Mouse (Mus musculus) stomach, embryonic 16.5 days (tissue): ENCODE measurements at regions not wholly inside any gene's neighbourhood (a gene's known extent, or its start where the extent isn't known, plus 50 kb on each side); places are given as distances from the start of the nearest gene placed in this dataset.
"Not testable (repeated sequence)": the region's sequence is repeated elsewhere in the genome, so short reads cannot be mapped to it uniquely, and the experiment has no call there.

ENCODE experiments used
- ATAC-seq: fragments of 200-750 bp; cut with Nextera tagmentation; 2 replicates; pipeline ENCODE4 v1.8.0; 2017; ENCODE audit warnings: moderate number of reproducible peaks, moderate TSS enrichment; ENCODE audit not compliant: insufficient read depth, low FRiP score
- H3K27ac ChIP-seq: fragments of 300-500 bp; sonication (generic); 2 replicates; pipeline ENCODE4 v1.5.1; 2014; ENCODE audit warnings: low read length
- H3K27me3 ChIP-seq: fragments of 300-500 bp; sonication (generic); 2 replicates; pipeline ENCODE4 v1.6.1; 2014; ENCODE audit warnings: low read length, control low read depth, mixed read lengths; ENCODE audit not compliant: control insufficient read depth, insufficient read depth
- H3K36me3 ChIP-seq: fragments of 300-500 bp; sonication (generic); 2 replicates; pipeline ENCODE4 v1.6.1; 2014; ENCODE audit warnings: low read length; ENCODE audit not compliant: control insufficient read depth, insufficient read depth
- H3K4me1 ChIP-seq: fragments of 300-500 bp; sonication (generic); 2 replicates; pipeline ENCODE4 v1.6.1; 2014; ENCODE audit warnings: low read length, control low read depth, mixed read lengths; ENCODE audit not compliant: control insufficient read depth, insufficient read depth
- H3K4me2 ChIP-seq: fragments of 300-500 bp; sonication (generic); 2 replicates; pipeline ENCODE4 v1.6.1; 2014; ENCODE audit warnings: low read depth, low read length, mixed read lengths
- H3K4me3 ChIP-seq: fragments of 300-500 bp; sonication (generic); replicated peaks from 2 replicates; pipeline ENCODE4 v1.5.1; 2014; ENCODE audit warnings: mild to moderate bottlenecking, low read length
- H3K9ac ChIP-seq: fragments of 300-500 bp; sonication (generic); 2 replicates; pipeline ENCODE4 v1.6.1; 2014; ENCODE audit warnings: low read length
- H3K9me3 ChIP-seq: fragments of 300-500 bp; sonication (generic); replicated peaks from 2 replicates; pipeline ENCODE4 v1.6.1; 2016; ENCODE audit warnings: low read length, control low read depth; ENCODE audit not compliant: control insufficient read depth
- WGBS: fragments of 180-500 bp; shearing (Covaris S2); extraction: QIAGEN DNeasy Blood & Tissue Kit; methylation state at CpG from one replicate; pipeline ENCODE4 v1.1.7; 2014; 5-methylcytosine and 5-hydroxymethylcytosine counted together

DNA sequence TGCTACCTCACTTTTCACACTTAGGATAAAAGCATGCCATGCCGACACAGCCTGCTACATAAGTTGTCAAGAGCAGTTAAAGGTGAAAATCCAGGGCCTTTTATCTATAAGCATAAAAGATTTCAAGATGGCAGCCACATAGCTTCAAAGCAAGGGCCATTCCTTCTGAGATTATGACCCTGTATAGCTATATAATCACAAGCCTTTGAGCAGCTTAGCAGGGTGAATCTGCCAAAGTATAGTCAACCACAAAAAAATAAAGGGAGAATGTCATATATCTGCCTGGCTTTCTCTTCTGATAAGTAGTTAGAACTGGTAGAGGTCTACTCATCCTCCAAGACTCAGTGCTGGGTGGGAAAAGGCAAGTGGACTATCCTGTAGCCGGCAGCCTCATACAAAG lies 440.4 kb upstream of the Sphkap start:
- ATAC-seq: no peak
- 86% methylated on average over 2 of the region's 2 CpGs for WGBS

DNA sequence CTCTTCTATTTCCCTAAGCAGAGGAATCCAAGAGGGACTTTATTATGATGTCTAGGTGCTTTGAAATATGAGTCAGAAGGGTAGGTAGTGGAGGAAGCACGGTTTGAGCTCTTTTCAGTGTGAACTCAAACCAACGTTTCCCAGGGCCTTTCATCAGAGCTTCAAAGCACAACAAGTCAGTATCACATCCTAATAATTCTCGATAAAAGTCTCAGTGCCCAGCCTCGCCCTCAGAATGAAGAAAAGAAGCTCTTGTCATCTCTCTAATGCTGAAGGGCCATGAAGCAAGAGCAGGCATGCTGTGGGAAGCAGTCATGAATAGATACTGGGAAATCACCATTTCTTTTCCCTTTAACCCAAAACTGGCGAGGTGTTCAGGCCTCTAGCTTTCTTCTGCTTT lies 440.0 kb upstream of the Sphkap start:
- no peaks in the 10 kb centered on the region for H3K9me3 ChIP-seq
- H3K4me3 ChIP-seq: no peak overlapping the region
- no peak overlapping the region for H3K27ac ChIP-seq
- H3K36me3 ChIP-seq: no peaks in the 10 kb centered on the region
- H3K9ac ChIP-seq: no peak overlapping the region
- no peak overlapping the region for H3K4me2 ChIP-seq
- H3K27me3 ChIP-seq: no peaks in the 10 kb centered on the region
- ATAC-seq: no peak
- 65% methylated on average over 5 of the region's 5 CpGs for WGBS
- H3K4me1 ChIP-seq: no peaks in the 10 kb centered on the region

More for the DNA sequence above, 440.4 kb upstream of the Sphkap start:
- Histone ChIP-seq H3K9me3 (no peaks in the 10 kb centered on the region), H3K9ac (no peak overlapping the region), H3K27ac (no peak overlapping the region), H3K4me3 (no peak overlapping the region), H3K27me3 (no peaks in the 10 kb centered on the region), H3K36me3 (no peaks in the 10 kb centered on the region), H3K4me1 (no peaks in the 10 kb centered on the region), H3K4me2 (no peak overlapping the region)

DNA sequence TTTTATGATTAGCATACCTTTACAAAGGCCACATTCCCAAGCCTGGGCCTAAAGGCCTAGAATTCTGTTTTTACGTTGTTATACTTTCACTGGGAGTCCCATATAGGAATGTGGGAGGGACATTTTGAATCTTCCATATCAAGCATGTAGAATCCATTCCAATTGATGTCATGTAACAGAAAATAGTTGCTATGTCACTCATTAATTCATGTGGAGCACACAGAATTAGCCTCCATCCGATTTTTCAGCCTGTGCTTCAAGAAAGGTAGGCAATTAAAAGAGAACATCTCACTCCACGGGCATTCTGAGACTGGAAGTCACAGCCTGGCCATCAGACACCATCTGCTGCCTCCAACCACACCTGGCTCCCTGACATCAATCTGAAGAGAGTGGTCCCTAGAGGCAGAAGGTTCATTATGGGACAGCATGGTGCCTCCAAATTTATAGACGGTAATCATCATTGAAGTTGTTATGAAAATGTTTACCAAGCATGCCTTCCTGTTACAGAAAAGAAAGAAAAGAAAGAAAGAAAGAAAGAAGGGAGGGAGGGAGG lies 436.9 kb upstream of the Sphkap start:
- Histone ChIP-seq H3K4me2 (no peak overlapping the region), H3K9me3 (no peaks in the 10 kb centered on the region), H3K4me3 (no peak overlapping the region), H3K9ac (no peak overlapping the region), H3K4me1 (no peaks in the 10 kb centered on the region), H3K36me3 (no peaks in the 10 kb centered on the region), H3K27ac (no peak overlapping the region), H3K27me3 (no peaks in the 10 kb centered on the region)
- WGBS: 62% methylated on average over 4 of the region's 4 CpGs
- no peak for ATAC-seq

DNA sequence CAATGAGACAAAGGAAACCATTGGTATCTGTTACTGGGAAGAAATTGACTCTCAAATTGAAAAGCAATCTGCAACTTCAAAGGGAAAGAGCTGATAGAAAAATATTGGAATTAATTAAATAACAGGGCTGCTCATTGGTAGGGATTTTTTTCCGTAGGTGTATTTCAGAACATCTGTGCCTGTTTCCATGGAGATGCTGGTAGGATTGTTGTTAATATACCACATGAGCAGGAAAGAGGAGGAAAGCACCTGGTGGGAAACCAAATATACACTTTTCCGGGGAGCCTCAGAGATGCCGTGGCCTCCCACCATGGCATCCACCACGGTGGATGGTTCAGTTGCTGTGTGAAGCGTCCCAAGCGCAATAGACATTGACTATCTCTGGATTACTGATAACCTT lies 428.0 kb upstream of the Sphkap start:
- H3K27ac ChIP-seq: no peak overlapping the region
- WGBS: 90% methylated on average over 6 of the region's 6 CpGs

DNA sequence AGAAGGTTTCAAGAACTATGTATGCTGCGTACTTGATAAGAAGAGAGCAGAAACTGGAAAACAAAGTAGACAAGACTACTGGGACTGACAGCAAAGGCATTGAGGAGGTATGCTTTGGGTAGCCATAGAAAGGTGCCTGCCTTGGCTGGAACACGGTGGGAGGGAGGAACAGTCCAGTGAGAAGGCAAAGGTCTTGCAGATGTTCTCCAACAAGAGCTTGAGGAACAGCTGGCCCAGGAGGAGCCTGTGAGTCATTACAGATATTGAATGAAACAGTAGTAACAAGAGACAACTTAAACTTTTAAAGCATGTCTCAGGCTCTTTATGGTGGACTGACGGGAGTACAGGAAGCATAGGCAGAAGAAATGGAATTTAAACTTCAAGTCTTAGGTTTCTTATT lies 424.9 kb upstream of the Sphkap start:
- H3K4me2 ChIP-seq: no peak overlapping the region
- H3K4me1 ChIP-seq: no peaks in the 10 kb centered on the region
- no peaks in the 10 kb centered on the region for H3K9me3 ChIP-seq
- H3K27me3 ChIP-seq: no peaks in the 10 kb centered on the region
- no peak overlapping the region for H3K27ac ChIP-seq
- ATAC-seq: no peak
- 76% methylated on average over 3 of the region's 3 CpGs for WGBS
- H3K9ac ChIP-seq: no peak overlapping the region
- no peaks in the 10 kb centered on the region for H3K36me3 ChIP-seq
- no peak overlapping the region for H3K4me3 ChIP-seq

More for the DNA sequence above, 428.0 kb upstream of the Sphkap start:
- no peak overlapping the region for H3K9ac ChIP-seq
- no peaks in the 10 kb centered on the region for H3K9me3 ChIP-seq
- no peak overlapping the region for H3K4me2 ChIP-seq
- no peaks in the 10 kb centered on the region for H3K4me1 ChIP-seq
- H3K36me3 ChIP-seq: no peaks in the 10 kb centered on the region
- no peak overlapping the region for H3K4me3 ChIP-seq
- ATAC-seq: no peak
- no peaks in the 10 kb centered on the region for H3K27me3 ChIP-seq

DNA sequence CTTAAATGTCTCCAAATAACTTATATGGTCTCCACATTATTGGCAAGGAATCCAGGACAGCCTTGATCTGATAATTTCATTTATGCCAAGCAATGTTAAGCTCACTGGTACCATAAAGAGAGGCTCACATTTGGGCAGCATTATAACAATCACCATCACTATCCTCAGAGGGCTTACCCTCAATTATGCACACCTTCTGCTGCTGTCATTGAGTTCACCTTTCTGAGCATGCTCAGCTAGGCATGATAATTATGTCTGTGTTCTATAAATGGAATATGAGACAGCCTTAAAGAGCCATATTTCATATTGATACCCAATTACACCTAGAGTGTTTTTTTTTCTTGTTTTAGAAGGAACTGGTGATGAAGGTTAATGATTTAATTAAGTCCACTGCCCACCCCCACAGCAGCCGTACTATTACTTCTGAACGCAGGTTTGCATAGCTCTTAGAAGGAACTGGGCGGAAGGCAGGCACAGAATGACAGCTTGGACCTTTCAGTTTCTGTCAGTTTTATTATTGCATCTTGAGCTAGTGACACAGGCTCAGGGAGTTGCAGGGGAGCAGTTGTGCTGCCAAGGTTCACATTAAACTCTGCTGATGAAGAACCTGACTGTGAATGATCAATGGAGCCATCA lies 424.0 kb upstream of the Sphkap start:
- H3K4me2 ChIP-seq: no peak overlapping the region
- no peak overlapping the region for H3K4me3 ChIP-seq
- no peak overlapping the region for H3K9ac ChIP-seq
- H3K4me1 ChIP-seq: no peaks in the 10 kb centered on the region
- H3K9me3 ChIP-seq: no peaks in the 10 kb centered on the region
- H3K27me3 ChIP-seq: no peaks in the 10 kb centered on the region
- no peaks in the 10 kb centered on the region for H3K36me3 ChIP-seq
- WGBS: 64% methylated on average over 3 of the region's 3 CpGs
- ATAC-seq: no peak
- no peak overlapping the region for H3K27ac ChIP-seq

DNA sequence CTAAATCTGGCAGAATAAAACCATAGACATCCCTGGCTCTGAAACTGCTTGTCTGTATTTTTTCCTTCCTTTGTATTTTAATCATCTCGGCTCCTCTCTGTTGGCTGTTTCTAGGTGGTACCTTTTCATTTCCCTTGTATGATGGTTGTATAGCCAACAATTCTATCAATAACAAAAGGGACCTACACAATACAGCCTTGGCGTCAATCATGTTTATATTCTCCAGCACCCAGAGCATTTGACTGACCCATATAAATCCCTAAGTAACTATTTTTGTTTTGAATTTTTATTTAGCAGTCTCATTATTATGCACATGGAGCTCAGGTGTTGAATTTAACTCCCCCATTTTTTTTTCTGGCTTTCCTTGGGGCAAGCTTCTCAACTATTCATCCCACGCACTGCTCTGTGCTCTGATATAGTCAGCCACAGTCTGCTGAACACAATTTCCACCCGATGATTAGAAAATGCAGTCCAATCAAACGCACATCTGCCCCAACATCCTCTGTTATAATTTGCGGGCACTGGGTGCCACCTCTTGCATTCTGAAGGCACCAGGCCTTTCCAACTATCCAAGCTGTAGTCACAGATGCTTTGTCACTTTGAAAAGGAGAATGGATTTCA lies 422.1 kb upstream of the Sphkap start:
- H3K27me3 ChIP-seq: no peaks in the 10 kb centered on the region
- WGBS: 87% methylated on average over 6 of the region's 6 CpGs

DNA sequence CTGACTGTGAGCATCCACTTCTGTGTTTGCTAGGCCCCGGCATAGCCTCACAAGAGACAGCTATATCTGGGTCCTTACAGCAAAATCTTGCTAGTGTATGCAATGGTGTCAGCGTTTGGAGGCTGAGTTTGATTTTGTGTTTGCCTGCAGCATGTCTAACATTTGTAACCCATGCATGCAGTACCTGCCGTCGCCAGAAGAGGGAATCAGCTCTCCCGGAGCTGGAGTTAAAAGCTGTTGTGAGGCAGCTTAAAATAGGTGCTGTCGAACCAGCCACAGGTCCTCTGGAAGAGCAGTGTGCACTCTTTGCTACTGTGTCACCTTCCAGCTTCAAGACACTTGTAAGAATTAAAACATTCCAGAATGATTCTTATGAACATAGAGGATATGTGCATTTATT lies 403.2 kb upstream of the Sphkap start:
- H3K4me2 ChIP-seq, H3K9ac ChIP-seq, H3K27ac ChIP-seq, ATAC-seq, H3K9me3 ChIP-seq, H3K36me3 ChIP-seq, H3K4me3 ChIP-seq, H3K27me3 ChIP-seq, H3K4me1 ChIP-seq: not testable (repeated sequence)
- WGBS: 50% methylated on average over 5 of the region's 6 CpGs

More for the DNA sequence above, 422.1 kb upstream of the Sphkap start:
- Histone ChIP-seq H3K27ac (no peak overlapping the region), H3K36me3 (no peaks in the 10 kb centered on the region), H3K4me3 (no peak overlapping the region), H3K9ac (no peak overlapping the region), H3K4me2 (no peak overlapping the region), H3K9me3 (no peaks in the 10 kb centered on the region), H3K4me1 (no peaks in the 10 kb centered on the region)
- ATAC-seq: no peak

DNA sequence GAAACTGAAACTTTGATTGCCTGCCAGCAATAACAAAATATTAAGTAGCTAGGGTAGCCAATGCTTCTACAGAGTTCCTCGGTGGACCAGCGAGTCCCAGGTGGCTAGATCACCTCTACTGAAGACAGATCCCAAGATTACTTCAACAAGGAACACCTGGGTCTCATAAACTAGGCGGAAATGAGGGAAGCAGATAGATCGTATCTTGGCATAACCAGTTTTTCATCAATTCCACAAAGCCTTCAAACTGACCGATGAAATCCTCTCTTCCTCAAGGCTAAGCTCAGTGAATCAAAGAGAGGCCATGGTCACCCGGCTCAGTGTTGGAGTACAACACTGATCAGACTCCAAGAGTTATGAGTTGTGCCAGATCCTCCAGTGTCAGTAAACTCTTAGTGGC lies 400.4 kb upstream of the Sphkap start:
- no peaks in the 10 kb centered on the region for H3K9me3 ChIP-seq
- no peak overlapping the region for H3K4me2 ChIP-seq
- H3K4me3 ChIP-seq: no peak overlapping the region
- H3K9ac ChIP-seq: no peak overlapping the region
- H3K27ac ChIP-seq: no peak overlapping the region
- H3K4me1 ChIP-seq: no peaks in the 10 kb centered on the region
- WGBS: 84% methylated on average over 6 of the region's 6 CpGs
- no peaks in the 10 kb centered on the region for H3K27me3 ChIP-seq
- no peaks in the 10 kb centered on the region for H3K36me3 ChIP-seq
- ATAC-seq: no peak
